Mouse (Mus musculus) adrenal gland, postnatal 14 days (tissue): ENCODE data around the gene Igsf9. TPM values are rescaled to one million over a fixed set of nuclear protein-coding genes. Genes with fewer than 3 reads are reported as not detected.
A peak's percentile ranks its signal among the peaks of the same experiment; 100 is the strongest.

ENCODE experiments used
- DNase-seq: peaks from one replicate; pipeline ENCODE4 v3.0.0; 2021; ENCODE audit warnings: mixed read lengths
- total RNA-seq: library from RNA; stranded (reverse); gene quantifications from 2 replicates; pipeline ENCODE4 v1.2.3, GENCODE M21; 2021

The Igsf9 gene
- total RNA-seq, 1 experiment from 2014 or later: 2.8 TPM

- no peak for DNase-seq
Observed at GRCm38 (mm10) chr1:172468301-172468877, 13.2 kb upstream of the Igsf9 start.

DNA sequence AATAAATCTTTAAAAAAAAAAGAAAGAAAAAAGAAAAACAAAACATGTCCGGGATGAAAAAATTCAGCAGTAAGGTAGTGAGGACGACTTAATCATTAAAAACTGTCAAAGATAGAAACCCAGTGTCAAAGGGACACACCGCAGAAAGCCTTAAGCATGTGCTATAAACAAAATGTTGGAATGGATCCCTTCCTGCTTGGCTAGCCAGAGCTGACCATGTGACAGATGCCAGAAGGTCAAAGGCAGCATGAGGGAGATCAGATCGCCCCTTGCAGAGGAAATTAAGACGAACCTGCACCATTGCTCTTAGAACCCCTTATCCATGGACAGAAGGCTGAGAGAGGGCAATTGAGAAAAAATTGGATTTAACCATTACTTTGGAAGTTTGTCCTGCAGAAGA is 12.2 kb upstream of the Igsf9 start:
- no peak for DNase-seq

GRCm38 (mm10) chr1:172469810-172470448 is 11.7 kb upstream of the Igsf9 start:
- DNase-seq: no peak

DNA sequence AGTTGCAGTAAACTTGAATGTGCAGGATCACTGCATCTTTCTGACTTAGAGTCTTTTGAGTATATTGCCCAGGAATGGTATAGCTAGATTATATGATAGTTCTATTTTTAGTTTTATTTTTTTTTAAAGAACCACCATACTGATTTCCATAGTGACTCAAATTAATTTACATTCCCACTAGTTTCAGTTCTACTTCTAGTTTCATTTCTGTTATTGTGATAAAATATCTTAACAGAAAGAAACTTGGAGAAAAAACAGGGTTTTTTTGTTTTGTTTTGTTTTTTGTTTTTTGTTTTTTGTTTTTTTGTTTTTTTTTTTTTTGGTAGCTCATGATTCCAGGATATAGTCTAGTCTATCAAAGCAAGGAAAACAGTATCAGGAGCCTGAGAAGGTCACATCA is 8.7 kb upstream of the Igsf9 start:
- DNase-seq: no peak

DNA sequence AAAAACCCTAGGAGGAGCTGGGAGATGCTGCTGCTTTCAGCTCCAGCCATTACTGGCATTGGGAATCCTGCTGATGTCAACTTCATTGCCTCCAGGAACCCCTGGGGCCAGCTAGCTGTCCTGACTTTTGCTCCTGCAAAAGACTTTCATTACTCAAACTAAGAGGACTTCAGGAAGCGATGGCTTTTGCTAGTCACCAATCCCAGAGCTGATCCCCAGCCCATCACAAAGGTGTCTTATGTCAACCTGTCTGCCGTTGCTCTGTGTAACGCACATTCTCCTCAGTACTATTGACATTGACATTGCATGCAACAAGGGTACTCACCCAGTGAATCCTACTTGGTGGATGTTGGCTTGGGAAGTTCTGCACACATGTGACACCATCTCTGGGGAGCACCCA is 7.4 kb upstream of the Igsf9 start:
- no peak for DNase-seq

GRCm38 (mm10) chr1:172475054-172475741 is 6.4 kb upstream of the Igsf9 start, which contains the start of gene Slamf9:
TSS of gene Slamf9 (plus strand) at chr1:172475358.
- no peak for DNase-seq

DNA sequence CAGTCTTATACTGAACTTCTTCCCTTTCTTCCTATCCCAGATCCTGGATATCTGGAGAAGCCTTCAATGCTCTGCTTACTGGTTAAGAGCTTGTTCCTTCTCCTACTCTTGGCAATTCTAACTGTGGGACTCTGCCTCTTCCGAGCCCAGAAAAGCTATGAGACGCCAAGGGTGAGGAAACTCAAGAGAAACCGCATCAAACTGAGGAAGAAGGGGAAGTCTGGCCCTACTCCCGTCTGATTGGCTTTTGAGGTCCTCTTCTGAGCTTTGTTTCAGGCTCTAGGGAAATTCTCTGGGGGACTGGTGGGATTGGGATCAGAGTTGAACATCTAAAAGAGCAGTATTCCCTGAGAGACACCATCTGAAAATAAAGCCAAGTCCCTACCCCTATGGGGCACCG is 3.6 kb upstream of the Igsf9 start:
- no peak for DNase-seq

GRCm38 (mm10) chr1:172480376-172480775 is 1.2 kb upstream of the Igsf9 start:
- no peak for DNase-seq

DNA sequence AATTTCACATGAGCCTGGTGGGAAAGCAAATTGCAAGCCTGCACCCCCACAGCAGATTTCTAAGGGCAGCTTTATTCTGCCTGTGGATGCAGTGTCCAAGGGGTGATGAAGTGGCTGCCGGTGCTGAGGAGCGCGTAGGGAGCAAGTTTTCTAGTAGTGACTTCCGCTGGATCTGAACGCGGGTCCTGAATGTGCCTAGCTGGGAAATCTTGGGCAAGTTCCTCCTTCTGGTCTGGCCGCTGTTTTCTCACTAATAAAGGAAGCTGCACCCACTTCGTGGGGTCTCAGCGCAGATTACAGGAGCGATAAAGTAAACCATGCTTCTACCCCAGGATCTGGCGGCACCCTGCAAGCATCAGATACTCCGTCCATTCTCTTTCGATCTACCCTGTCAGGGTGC is 477 bp upstream of the Igsf9 start:
- DNase-seq: no peak

DNA sequence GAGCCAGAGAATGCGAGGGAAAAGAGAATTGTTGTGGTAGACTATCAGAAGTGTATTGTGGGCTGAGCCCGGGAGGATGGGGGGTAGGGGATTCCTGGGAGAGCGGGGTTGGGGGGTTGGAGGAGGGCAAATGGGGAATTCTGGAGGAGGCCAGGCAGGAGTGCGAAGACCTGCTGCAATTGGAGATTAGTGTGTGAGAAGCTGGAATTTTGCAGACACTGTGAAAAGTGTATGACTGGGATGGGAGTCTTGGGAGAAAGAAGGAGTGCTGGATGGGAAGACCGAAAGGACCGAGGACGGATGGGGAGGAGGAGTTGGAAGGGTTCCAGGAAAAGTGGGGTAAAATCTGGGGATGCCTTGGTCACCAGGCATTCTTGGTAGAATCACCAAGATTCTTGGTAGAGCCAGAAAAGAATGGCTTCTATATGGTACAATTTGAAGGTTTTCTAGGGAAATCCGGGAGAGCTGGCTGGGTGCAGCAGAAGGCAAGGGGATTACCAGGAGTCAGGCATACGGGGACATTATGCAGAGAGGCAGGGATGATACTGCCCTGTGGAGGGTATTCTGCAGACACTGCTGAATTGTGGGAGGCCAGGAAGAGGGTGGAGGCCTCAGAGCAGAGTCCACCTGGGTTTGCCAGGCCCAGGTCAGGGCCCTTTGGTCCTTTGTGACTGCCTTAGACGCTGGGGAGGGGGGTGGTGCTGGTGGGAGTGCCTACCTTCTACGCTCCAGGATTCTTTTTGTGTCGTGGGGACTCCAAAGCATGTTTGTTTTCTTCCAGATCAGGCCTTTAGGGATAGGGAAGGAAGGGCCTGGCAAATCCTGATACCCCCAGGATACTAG is 1.2 kb downstream of the Igsf9 start:
- no peak for DNase-seq

GRCm38 (mm10) chr1:172483361-172483660 is 1.7 kb downstream of the Igsf9 start:
- no peak for DNase-seq

DNA sequence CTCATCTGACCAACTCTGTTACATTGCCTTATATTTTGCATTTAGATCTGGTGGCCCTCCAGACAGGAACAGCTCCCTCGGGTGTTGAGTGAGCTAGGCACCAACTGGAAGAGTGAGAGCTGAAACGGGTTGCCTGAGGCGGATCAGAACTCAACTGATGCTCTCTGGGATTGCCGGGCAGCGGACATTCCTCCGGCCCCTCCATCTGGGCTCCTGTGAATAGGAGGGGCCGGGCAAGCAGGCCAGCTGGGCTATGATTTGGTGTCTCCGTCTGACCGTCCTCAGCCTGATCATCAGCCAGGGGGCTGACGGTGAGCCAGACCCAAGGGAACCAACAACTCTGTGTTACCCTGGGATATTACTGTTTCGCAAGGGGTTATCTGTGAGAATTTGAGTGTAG is 2.6 kb downstream of the Igsf9 start:
- DNase-seq: no peak

DNA sequence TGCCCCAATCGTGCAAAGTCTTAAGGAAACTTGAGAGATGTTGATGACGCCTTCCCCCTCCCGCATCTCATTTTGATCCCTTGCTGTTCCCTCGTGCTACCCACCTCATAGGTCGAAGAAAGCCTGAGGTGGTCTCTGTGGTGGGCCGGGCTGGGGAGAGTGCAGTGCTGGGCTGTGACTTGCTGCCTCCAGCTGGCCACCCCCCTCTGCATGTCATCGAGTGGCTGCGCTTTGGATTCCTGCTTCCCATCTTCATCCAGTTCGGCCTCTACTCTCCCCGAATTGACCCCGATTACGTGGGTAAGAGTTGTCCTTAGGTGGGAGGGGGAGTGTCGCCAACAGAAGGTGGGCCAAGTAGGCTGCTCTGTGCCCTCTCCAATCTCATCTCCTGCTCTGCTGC is 3.1 kb downstream of the Igsf9 start:
- no peak for DNase-seq

- DNase-seq: no peak
Observed at GRCm38 (mm10) chr1:172485821-172486220, 4.2 kb downstream of the Igsf9 start.

DNA sequence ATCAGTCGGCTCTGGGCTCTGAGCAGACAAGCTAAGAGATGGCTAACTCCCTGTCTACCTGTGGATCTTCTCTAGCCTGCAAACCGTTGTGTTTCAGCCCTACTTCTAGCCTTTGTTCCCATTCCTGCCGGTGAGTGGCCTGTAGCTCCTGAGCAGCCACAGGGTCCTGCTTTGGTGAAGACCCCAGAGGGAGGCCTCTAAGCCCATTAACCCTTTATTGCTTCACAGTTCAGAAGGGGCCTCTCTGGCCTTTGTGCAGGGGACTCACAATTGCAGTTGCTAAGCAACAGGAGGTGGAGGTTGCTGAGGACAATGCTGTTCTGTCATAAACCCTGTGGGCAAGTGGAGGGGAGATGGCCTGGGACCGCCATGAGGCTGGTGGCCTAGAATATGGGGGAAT is 4.6 kb downstream of the Igsf9 start:
- DNase-seq: no peak

DNA sequence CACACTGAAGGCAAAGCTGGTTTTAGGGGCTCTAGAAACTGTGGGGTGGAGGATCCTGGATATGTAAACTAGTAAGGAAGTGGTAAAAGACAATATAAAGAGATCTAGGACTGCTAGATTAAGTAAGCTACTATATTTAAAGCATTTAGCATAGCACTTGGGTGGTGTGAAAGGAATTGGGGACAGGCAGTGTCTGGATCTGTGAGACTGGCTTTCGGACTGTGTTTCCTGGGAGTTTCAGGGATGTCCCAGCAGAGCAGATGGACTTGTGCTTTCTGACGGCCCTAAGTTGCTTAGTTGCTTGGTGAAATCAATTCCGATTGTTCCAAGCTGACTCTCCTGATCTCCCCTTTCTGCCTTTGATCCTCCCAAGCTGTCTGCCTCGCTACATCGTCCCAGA is 5.1 kb downstream of the Igsf9 start:
- DNase-seq: no peak

DNA sequence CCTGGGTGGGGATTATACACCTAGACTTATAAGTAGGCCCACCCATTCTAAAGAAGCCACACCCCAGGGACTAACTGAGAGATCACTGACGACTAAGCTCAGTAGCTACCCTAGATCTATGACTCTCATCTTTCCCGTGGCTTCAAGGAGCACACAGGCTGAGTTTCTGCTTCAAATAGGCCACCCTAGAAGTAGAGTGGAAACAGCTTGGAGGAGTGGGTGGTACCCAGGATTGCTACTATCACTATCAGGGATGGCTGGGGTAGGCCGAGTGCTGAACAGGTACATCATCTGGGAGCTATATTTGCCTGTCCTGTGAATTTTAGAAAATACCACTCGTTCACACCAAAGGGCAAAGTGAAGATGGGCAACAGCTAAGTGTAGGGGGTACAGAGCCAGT is 6.3 kb downstream of the Igsf9 start:
- DNase-seq: no peak

- no peak for DNase-seq
Observed at GRCm38 (mm10) chr1:172488831-172489230, 7.2 kb downstream of the Igsf9 start.

GRCm38 (mm10) chr1:172489585-172490250 is 8.1 kb downstream of the Igsf9 start:
- no peak for DNase-seq

DNA sequence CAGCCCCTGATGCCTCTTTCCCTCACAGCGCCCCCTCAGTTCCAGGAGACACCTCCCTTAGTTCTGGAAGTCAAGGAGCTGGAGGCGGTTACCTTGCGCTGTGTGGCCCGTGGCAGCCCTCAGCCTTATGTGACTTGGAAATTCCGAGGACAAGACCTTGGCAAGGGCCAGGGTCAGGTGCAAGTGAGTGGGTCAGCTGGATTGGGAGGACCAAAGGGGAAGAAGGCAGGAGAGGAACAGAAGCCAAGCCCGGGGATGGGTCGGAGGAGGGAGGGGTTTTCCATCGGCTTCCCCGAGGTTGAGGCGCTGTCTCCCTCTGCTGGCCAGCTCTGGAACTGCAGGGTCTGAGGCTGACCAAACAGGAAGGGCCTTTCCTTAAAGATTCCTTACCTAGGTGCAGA is 8.7 kb downstream of the Igsf9 start:
- DNase-seq: peak; percentile 90

GRCm38 (mm10) chr1:172492047-172492446 is 10.5 kb downstream of the Igsf9 start:
- no peak for DNase-seq

DNA sequence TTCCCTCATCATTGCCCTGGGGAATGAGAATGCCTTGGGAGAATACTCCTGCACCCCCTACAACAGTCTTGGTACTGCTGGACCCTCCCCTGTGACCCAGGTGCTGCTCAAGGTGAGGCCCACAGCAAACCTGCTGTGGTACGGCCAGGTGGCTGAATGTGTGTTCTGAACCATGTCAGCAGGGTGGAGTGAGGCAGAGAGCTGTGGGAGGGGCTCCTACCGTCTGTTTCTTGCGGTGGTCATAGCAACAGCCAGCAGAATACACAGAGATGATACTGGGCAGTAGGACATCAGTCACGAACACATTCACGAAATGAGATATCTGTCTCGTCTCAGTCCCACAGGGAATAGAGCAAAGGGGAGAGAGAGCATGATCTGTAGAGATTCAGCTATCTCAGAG is 11.9 kb downstream of the Igsf9 start:
- no peak for DNase-seq

- DNase-seq: no peak
Observed at GRCm38 (mm10) chr1:172496030-172496429, 14.4 kb downstream of the Igsf9 start.
